Mouse (Mus musculus): ENCODE data around the gene Psenen. TPM values are rescaled to one million over a fixed set of nuclear protein-coding genes. Genes with fewer than 3 reads are reported as not detected.

Gene Psenen
- total RNA-seq, 2 experiments from 2014 or later = 79.4 to 87.1 TPM

DNA sequence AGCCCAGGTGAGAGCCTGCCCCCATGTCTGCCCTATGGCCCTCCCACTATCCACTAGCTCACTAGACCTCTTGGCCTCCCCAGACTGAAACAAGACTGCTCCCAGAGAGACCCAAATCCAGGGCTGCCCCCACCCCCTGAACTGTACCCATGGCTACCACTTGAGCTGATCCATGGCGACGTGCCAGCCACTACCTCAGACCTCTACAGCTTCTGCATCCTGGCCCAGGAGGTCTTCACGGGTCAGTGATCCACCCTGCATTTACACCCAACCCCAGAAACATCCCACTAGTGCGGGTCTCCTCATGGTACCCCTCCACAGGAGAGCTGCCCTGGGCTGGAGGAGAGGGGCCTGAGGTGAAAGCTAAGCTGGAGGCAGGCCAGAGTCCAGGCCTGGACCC, 43.0 kb downstream of the Psenen start:
- DNase-seq (ENCODE audit: low spot score in 2 of 2) = no peak

DNA sequence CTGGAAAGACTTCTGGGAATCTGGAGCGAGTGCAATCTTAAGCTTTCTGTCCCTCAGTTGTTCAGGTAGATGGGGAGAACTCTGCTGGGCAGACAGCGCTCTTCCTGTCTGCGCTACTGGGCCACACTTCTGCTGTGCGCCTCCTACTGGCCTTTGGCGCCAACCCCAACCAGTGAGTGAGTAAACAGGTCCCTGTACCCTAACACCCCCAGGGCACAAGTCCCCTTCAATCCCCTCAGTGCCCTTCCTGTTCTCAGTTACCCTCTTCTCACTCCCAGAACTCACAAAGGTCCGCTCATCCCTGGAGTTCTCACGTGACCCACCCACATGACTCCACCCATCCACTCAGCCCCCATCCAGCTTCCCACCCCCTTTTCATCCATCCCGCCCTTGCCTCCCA, 45.1 kb downstream of the Psenen start:
- DNase-seq (ENCODE audit: low spot score in 2 of 2) = no peak

DNA sequence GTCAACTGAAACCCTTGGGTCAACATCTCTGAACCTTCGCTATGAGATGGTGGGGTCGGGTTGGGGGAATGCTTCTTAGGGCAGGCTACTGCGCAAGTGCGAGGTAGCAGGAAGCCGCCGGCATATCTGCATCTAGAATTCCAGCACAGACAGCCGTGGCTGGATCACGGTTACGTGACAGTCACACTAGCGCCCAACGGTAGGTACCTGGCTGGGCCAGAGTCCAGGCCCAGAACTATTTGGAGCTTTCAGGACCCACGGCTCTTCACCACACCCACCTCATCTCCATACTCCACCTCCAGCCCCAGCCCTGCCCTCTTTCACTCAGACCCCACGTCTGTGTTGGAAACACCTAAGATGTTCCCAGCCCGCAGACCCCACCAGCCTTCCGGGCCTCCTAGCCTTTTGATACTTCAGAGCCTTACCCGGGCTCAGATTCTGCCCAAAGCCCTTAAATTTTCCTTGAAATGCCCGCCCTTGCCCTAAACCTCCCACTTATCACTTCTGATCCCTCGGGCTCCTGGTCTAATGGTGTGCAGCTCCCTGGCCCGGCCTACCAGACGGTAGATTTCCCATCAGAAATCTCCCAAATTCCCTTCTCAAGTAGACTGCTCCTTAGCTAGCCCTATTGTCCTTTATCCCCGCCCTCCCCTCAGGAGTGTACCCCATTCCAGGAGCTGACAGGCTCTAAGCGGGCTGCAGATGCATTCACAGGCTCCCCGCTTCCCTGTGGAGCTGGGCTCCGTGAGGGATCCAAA, 48.2 kb downstream of the Psenen start:
- no peak for DNase-seq (ENCODE audit: low spot score in 2 of 2)

Small RNAs within 50 kb of the gene (microRNA-seq; reads per million reads assigned to microRNA genes)
- 0 to 0.45 reads per million in 2 experiments for gene Gm38670
- 0.67 to 0.98 reads per million in 2 experiments for gene Mir3569

Other genes starting within 250 kb of the Psenen start
- gene Syne4, start 248.8 kb downstream of the Psenen start, total RNA-seq (2021) = 1 to 10 TPM; 3.2 to 6.4 TPM
- under 1 TPM; 0.48 to 0.69 TPM for gene E130208F15Rik, start 241.9 kb downstream of the Psenen start, total RNA-seq (2021)
- gene Sdhaf1, start 239.7 kb downstream of the Psenen start, total RNA-seq (2021) = 1 to 10 TPM; 7.8 to 9.4 TPM
- gene Lrfn3, start 200.9 kb downstream of the Psenen start, total RNA-seq (2021) = 10 to 100 TPM; 42.8 to 43.6 TPM
- gene Tyrobp, start 149.9 kb downstream of the Psenen start, total RNA-seq (2021) = 10 to 100 TPM; 21.9 to 24.0 TPM
- 1 to 10 TPM in 1 of 2 experiments, under 1 TPM in 1; 0.91 to 1.8 TPM for gene Hcst, start 143.8 kb downstream of the Psenen start, total RNA-seq (2021)
- gene Nfkbid, start 141.9 kb downstream of the Psenen start, total RNA-seq (2021) = 1 to 10 TPM; 2.2 to 3.0 TPM
- 100 to 1,000 TPM; 831 to 849 TPM for gene Aplp1, start 118.1 kb downstream of the Psenen start, total RNA-seq (2021)
- gene Kirrel2, start 105.9 kb downstream of the Psenen start, total RNA-seq (2021) = 1 to 10 TPM; 3.9 to 5.3 TPM
- under 1 TPM; 0.55 to 0.62 TPM for gene Nphs1, start 105.3 kb downstream of the Psenen start, total RNA-seq (2021)
- gene Prodh2, start 70.0 kb downstream of the Psenen start, total RNA-seq (2021) = under 1 TPM in 1 of 2 experiments, not detected in 1; 0.69 TPM
- 100 to 1,000 TPM; 218 to 232 TPM for gene Arhgap33, start 28.6 kb downstream of the Psenen start, total RNA-seq (2021)
- gene Hspb6, start 11.4 kb downstream of the Psenen start, total RNA-seq (2021) = 1 to 10 TPM; 5.3 to 5.6 TPM
- gene Proser3, start 11.3 kb downstream of the Psenen start, total RNA-seq (2021) = 1 to 10 TPM; 3.4 to 4.4 TPM
- gene Lin37, start 3.8 kb downstream of the Psenen start, total RNA-seq (2021) = 10 to 100 TPM; 28.2 to 36.6 TPM
- gene U2af1l4, start 326 bp downstream of the Psenen start, total RNA-seq (2021) = 10 to 100 TPM; 49.4 to 52.5 TPM
- gene Gm49396, start 283 bp downstream of the Psenen start, total RNA-seq (2021) = 1 to 10 TPM; 4.8 to 5.8 TPM
- gene Igflr1, start 1.8 kb upstream of the Psenen start, total RNA-seq (2021) = 1 to 10 TPM; 2.4 to 2.8 TPM
- 10 to 100 TPM; 57.8 to 59.8 TPM for gene Kmt2b, start 25.1 kb upstream of the Psenen start, total RNA-seq (2021)
- not detected for gene Zbtb32, start 35.3 kb upstream of the Psenen start, total RNA-seq (2021)
- under 1 TPM; 0.22 to 0.34 TPM for gene Upk1a, start 49.2 kb upstream of the Psenen start, total RNA-seq (2021)
- gene Cox6b1, start 62.5 kb upstream of the Psenen start, total RNA-seq (2021) = 100 to 1,000 TPM; 719 to 852 TPM
- gene Etv2, start 72.2 kb upstream of the Psenen start, total RNA-seq (2021) = not detected
- gene Rbm42, start 86.7 kb upstream of the Psenen start, total RNA-seq (2021) = 10 to 100 TPM; 75.3 to 79.9 TPM
- 1 to 10 TPM; 7.0 to 7.4 TPM for gene Haus5, start 101.4 kb upstream of the Psenen start, total RNA-seq (2021)
- gene Pmis2, start 108.0 kb upstream of the Psenen start, total RNA-seq (2021) = not detected
- not detected for gene 2200002J24Rik, start 135.3 kb upstream of the Psenen start, total RNA-seq (2021)
- 1 to 10 TPM; 3.1 to 3.8 TPM for gene Atp4a, start 148.6 kb upstream of the Psenen start, total RNA-seq (2021)
- gene Tmem147, start 165.9 kb upstream of the Psenen start, total RNA-seq (2021) = 100 to 1,000 TPM; 117 to 141 TPM
- not detected for gene Gapdhs, start 180.1 kb upstream of the Psenen start, total RNA-seq (2021)
- gene Sbsn, start 187.8 kb upstream of the Psenen start, total RNA-seq (2021) = 10 to 100 TPM in 1 of 2 experiments, 1 to 10 TPM in 1; 7.7 to 10.4 TPM
- 1 to 10 TPM; 1.2 to 1.5 TPM for gene Dmkn, start 200.1 kb upstream of the Psenen start, total RNA-seq (2021)
- gene Krtdap, start 224.3 kb upstream of the Psenen start, total RNA-seq (2021) = not detected

Data from layer of hippocampus, postnatal 10 days (tissue).